Mouse (Mus musculus): ENCODE data around the gene Wdr5. TPM values are rescaled to one million over a fixed set of nuclear protein-coding genes. Genes with fewer than 3 reads are reported as not detected.
"Not testable (repeated sequence)": the region's sequence is repeated elsewhere in the genome, so short reads cannot be mapped to it uniquely, and the experiment has no call there.

The Wdr5 gene
- polyA plus RNA-seq, 1 experiment from 2014 or later: 58.3 TPM

GRCm38 (mm10) chr2:27490939-27491338 lies 24.0 kb upstream of the Wdr5 start:
- no peaks in the 10 kb centered on the region; the same call in 1 of the 2 replicates for H3K9me3 ChIP-seq (ENCODE audit: control insufficient read depth, low read length)
- H3K4me1 ChIP-seq (replicated peaks; ENCODE audit: control insufficient read depth, insufficient read depth, low read length): no peaks in the 10 kb centered on the region
- H3K4me2 ChIP-seq (ENCODE audit: low read length): no peak overlapping the region
- H3K27me3 ChIP-seq (replicated peaks; ENCODE audit: control insufficient read depth, insufficient read depth, low read length): no peaks in the 10 kb centered on the region
- no peak overlapping the region for H3K9ac ChIP-seq (ENCODE audit: low read length)
- ATAC-seq (replicated peaks; ENCODE audit: low FRiP score, low TSS enrichment, low read depth) (no peak), DNase-seq (ENCODE audit: low spot score) (no peak)
- no peak overlapping the region for H3K4me3 ChIP-seq (ENCODE audit: low read depth, low read length)
- H3K27ac ChIP-seq (ENCODE audit: low read depth): no peak overlapping the region
- H3K36me3 ChIP-seq (ENCODE audit: control insufficient read depth, insufficient read depth, low read length): no peaks in the 10 kb centered on the region
- WGBS: 78% methylated on average over 2 of the region's 2 CpGs

- H3K36me3 ChIP-seq (ENCODE audit: control insufficient read depth, insufficient read depth, low read length): no peaks in the 10 kb centered on the region
- WGBS: 95% methylated on average over 3 of the region's 3 CpGs
- no peak overlapping the region for H3K4me3 ChIP-seq (ENCODE audit: low read depth, low read length)
- H3K9ac ChIP-seq (ENCODE audit: low read length): no peak overlapping the region
- ATAC-seq (replicated peaks; ENCODE audit: low FRiP score, low TSS enrichment, low read depth): no peak
- H3K27ac ChIP-seq (ENCODE audit: low read depth): no peak overlapping the region
- H3K4me1 ChIP-seq (replicated peaks; ENCODE audit: control insufficient read depth, insufficient read depth, low read length): no peaks in the 10 kb centered on the region
- DNase-seq (ENCODE audit: low spot score): no peak
- no peaks in the 10 kb centered on the region for H3K27me3 ChIP-seq (replicated peaks; ENCODE audit: control insufficient read depth, insufficient read depth, low read length)
- H3K9me3 ChIP-seq (ENCODE audit: control insufficient read depth, low read length): no peaks in the 10 kb centered on the region; the same call in 1 of the 2 replicates
- H3K4me2 ChIP-seq (ENCODE audit: low read length): no peak overlapping the region
Observed at GRCm38 (mm10) chr2:27493971-27494370, 21.0 kb upstream of the Wdr5 start.

GRCm38 (mm10) chr2:27496391-27497028 lies 18.4 kb upstream of the Wdr5 start:
- Histone ChIP-seq H3K4me3 (ENCODE audit: low read depth, low read length) (no peak overlapping the region), H3K4me1 (replicated peaks; ENCODE audit: control insufficient read depth, insufficient read depth, low read length) (no peaks in the 10 kb centered on the region), H3K9me3 (ENCODE audit: control insufficient read depth, low read length) (no peaks in the 10 kb centered on the region; the same call in 1 of the 2 replicates), H3K27me3 (replicated peaks; ENCODE audit: control insufficient read depth, insufficient read depth, low read length) (no peaks in the 10 kb centered on the region), H3K4me2 (ENCODE audit: low read length) (peak overlapping the region; percentile 24), H3K9ac (ENCODE audit: low read length) (no peak overlapping the region), H3K36me3 (ENCODE audit: control insufficient read depth, insufficient read depth, low read length) (no peaks in the 10 kb centered on the region), H3K27ac (ENCODE audit: low read depth) (no peak overlapping the region)
- DNase-seq (ENCODE audit: low spot score) (no peak), ATAC-seq (replicated peaks; ENCODE audit: low FRiP score, low TSS enrichment, low read depth) (no peak)
- 57% methylated on average over 23 of the region's 23 CpGs for WGBS

- Histone ChIP-seq H3K27me3 (replicated peaks; ENCODE audit: control insufficient read depth, insufficient read depth, low read length) (no peaks in the 10 kb centered on the region), H3K36me3 (ENCODE audit: control insufficient read depth, insufficient read depth, low read length) (no peaks in the 10 kb centered on the region), H3K4me3 (ENCODE audit: low read depth, low read length) (no peak overlapping the region), H3K27ac (ENCODE audit: low read depth) (peak overlapping the region; percentile 51), H3K9ac (ENCODE audit: low read length) (no peak overlapping the region), H3K4me1 (replicated peaks; ENCODE audit: control insufficient read depth, insufficient read depth, low read length) (peaks cover 18% of the 10 kb centered on the region), H3K9me3 (ENCODE audit: control insufficient read depth, low read length) (no peaks in the 10 kb centered on the region), H3K4me2 (ENCODE audit: low read length) (no peak overlapping the region)
- DNase-seq (ENCODE audit: low spot score) (no peak), ATAC-seq (replicated peaks; ENCODE audit: low FRiP score, low TSS enrichment, low read depth) (no peak)
- WGBS: 50% methylated on average over 7 of the region's 7 CpGs
Observed at GRCm38 (mm10) chr2:27504113-27504885, 10.7 kb upstream of the Wdr5 start.

GRCm38 (mm10) chr2:27505539-27505938 lies 9.4 kb upstream of the Wdr5 start:
- ATAC-seq (replicated peaks; ENCODE audit: low FRiP score, low TSS enrichment, low read depth) (peak; percentile 88), DNase-seq (ENCODE audit: low spot score) (peak; percentile 63)
- Histone ChIP-seq H3K4me3 (ENCODE audit: low read depth, low read length) (no peak overlapping the region), H3K27me3 (replicated peaks; ENCODE audit: control insufficient read depth, insufficient read depth, low read length) (no peaks in the 10 kb centered on the region), H3K36me3 (ENCODE audit: control insufficient read depth, insufficient read depth, low read length) (no peaks in the 10 kb centered on the region), H3K4me2 (ENCODE audit: low read length) (no peak overlapping the region; the same call in 1 of the 2 replicates), H3K9me3 (ENCODE audit: control insufficient read depth, low read length) (no peaks in the 10 kb centered on the region), H3K4me1 (replicated peaks; ENCODE audit: control insufficient read depth, insufficient read depth, low read length) (peaks cover 18% of the 10 kb centered on the region), H3K27ac (ENCODE audit: low read depth) (peak overlapping the region; percentile 51; the same call in 1 of the 2 replicates), H3K9ac (ENCODE audit: low read length) (no peak overlapping the region)
- WGBS: 7% methylated on average over 6 of the region's 6 CpGs

- H3K4me1 ChIP-seq (replicated peaks; ENCODE audit: control insufficient read depth, insufficient read depth, low read length): peaks cover 18% of the 10 kb centered on the region
- H3K4me3 ChIP-seq (ENCODE audit: low read depth, low read length); DNase-seq (ENCODE audit: low spot score); H3K27ac ChIP-seq (ENCODE audit: low read depth); ATAC-seq (replicated peaks; ENCODE audit: low FRiP score, low TSS enrichment, low read depth); H3K9ac ChIP-seq (ENCODE audit: low read length); H3K4me2 ChIP-seq (ENCODE audit: low read length); H3K36me3 ChIP-seq (ENCODE audit: control insufficient read depth, insufficient read depth, low read length); H3K9me3 ChIP-seq (ENCODE audit: control insufficient read depth, low read length); H3K27me3 ChIP-seq (replicated peaks; ENCODE audit: control insufficient read depth, insufficient read depth, low read length): not testable (repeated sequence)
- 91% methylated on average over 4 of the region's 4 CpGs for WGBS
Observed at GRCm38 (mm10) chr2:27506658-27507057, 8.3 kb upstream of the Wdr5 start.

- H3K27me3 ChIP-seq (replicated peaks; ENCODE audit: control insufficient read depth, insufficient read depth, low read length): no peaks in the 10 kb centered on the region
- H3K9ac ChIP-seq (ENCODE audit: low read length): no peak within 1 kb of the TSS
- H3K9me3 ChIP-seq (ENCODE audit: control insufficient read depth, low read length): peaks cover 4% of the 10 kb centered on the region; the same call in 1 of the 2 replicates
- no peak within 1 kb of the TSS for H3K4me2 ChIP-seq (ENCODE audit: low read length)
- ATAC-seq (replicated peaks; ENCODE audit: low FRiP score, low TSS enrichment, low read depth): no peak
- DNase-seq (ENCODE audit: low spot score): no peak
- H3K27ac ChIP-seq (ENCODE audit: low read depth): no peak within 1 kb of the TSS
- H3K36me3 ChIP-seq (ENCODE audit: control insufficient read depth, insufficient read depth, low read length): no peaks in the 10 kb centered on the region
- peaks cover 18% of the 10 kb centered on the region for H3K4me1 ChIP-seq (replicated peaks; ENCODE audit: control insufficient read depth, insufficient read depth, low read length)
- WGBS: 68% methylated on average over 4 of the region's 4 CpGs
- H3K4me3 ChIP-seq (ENCODE audit: low read depth, low read length): no peak within 1 kb of the TSS
Observed at GRCm38 (mm10) chr2:27507562-27507961, 7.4 kb upstream of the Wdr5 start, which contains the start of gene Brd3. Gene Brd3 (minus strand): TSS chr2:27507662.

- H3K4me2 ChIP-seq (ENCODE audit: low read length): no peak overlapping the region
- peaks cover 9% of the 10 kb centered on the region for H3K4me1 ChIP-seq (replicated peaks; ENCODE audit: control insufficient read depth, insufficient read depth, low read length)
- peaks cover 4% of the 10 kb centered on the region; the same call in 1 of the 2 replicates for H3K9me3 ChIP-seq (ENCODE audit: control insufficient read depth, low read length)
- no peaks in the 10 kb centered on the region for H3K36me3 ChIP-seq (ENCODE audit: control insufficient read depth, insufficient read depth, low read length)
- ATAC-seq (replicated peaks; ENCODE audit: low FRiP score, low TSS enrichment, low read depth) (no peak), DNase-seq (ENCODE audit: low spot score) (no peak)
- no peak overlapping the region for H3K9ac ChIP-seq (ENCODE audit: low read length)
- WGBS: 92% methylated on average over 7 of the region's 7 CpGs
- no peaks in the 10 kb centered on the region for H3K27me3 ChIP-seq (replicated peaks; ENCODE audit: control insufficient read depth, insufficient read depth, low read length)
- H3K27ac ChIP-seq (ENCODE audit: low read depth): no peak overlapping the region
- no peak overlapping the region for H3K4me3 ChIP-seq (ENCODE audit: low read depth, low read length)
Observed at GRCm38 (mm10) chr2:27510706-27511105, 4.3 kb upstream of the Wdr5 start.

All from intestine, embryonic 14.5 days (tissue).